Mouse (Mus musculus): ENCODE measurements around the gene Grik3. TPM values are rescaled to one million over a fixed set of nuclear protein-coding genes. Genes with fewer than 3 reads are reported as not detected.

Gene Grik3
- polyA plus RNA-seq, 1 experiment = not detected

DNA sequence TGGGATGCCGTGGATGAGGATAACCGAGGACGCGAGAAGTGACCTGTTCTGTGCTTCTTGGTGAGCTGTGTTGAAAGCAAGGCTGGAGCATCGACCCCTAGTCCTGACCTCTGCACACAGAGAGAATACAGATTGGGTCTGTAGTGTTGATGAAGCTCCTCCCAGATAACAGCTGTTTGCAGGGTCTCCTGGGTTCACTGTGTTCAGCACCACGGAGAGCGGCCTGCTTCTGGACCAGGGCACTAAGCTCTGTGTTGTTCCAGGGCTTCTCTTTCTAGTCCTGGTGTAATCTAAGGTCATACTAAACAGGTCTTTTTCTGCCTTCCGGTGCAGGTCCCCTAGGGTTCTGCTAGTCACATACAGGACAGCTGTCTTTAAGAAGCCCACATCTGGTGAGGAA lies 12.4 kb downstream of the Grik3 start:
- Histone ChIP-seq H3K4me1 (ENCODE audit: control insufficient read depth) (no peaks in the 10 kb centered on the region), H3K36me3 (ENCODE audit: control insufficient read depth) (no peaks in the 10 kb centered on the region), H3K9me3 (ENCODE audit: control insufficient read depth, low read length) (no peaks in the 10 kb centered on the region), H3K27me3 (ENCODE audit: control insufficient read depth) (peaks cover 10% of the 10 kb centered on the region), H3K4me3 (replicated peaks) (no peak overlapping the region)
- TF ChIP-seq GATA1 (IDR thresholded peaks at IDR 0.05; ENCODE audit: low read length) = no peak
- no peak for TF ChIP-seq TAL1 (IDR thresholded peaks at IDR 0.05; ENCODE audit: low read length)

DNA sequence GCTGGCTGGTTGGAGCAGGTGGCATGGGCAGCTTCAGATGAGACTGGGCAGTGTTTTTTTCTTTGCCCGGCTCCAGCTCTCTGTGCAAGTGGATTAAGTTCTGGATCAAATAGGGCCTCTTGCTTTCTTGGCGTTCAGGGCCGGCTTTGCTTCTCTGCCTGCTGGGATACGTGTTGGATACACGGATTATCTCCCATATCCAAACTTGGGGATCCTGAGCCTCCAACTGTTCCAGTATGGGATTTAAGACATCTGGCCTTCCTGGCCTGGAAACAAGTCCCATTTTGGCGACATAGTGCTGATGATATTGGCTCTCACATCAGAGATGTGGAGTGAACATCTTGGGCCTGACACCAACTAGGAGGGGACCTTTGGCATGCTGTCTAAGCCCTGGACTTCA lies 21.9 kb downstream of the Grik3 start:
- Histone ChIP-seq H3K36me3 (ENCODE audit: control insufficient read depth) (no peaks in the 10 kb centered on the region), H3K27me3 (ENCODE audit: control insufficient read depth) (no peaks in the 10 kb centered on the region), H3K4me1 (ENCODE audit: control insufficient read depth) (no peaks in the 10 kb centered on the region), H3K4me3 (replicated peaks) (no peak overlapping the region), H3K9me3 (ENCODE audit: control insufficient read depth, low read length) (no peaks in the 10 kb centered on the region)
- TF ChIP-seq GATA1 (IDR thresholded peaks at IDR 0.05; ENCODE audit: low read length) (no peak), TAL1 (IDR thresholded peaks at IDR 0.05; ENCODE audit: low read length) (no peak)

DNA sequence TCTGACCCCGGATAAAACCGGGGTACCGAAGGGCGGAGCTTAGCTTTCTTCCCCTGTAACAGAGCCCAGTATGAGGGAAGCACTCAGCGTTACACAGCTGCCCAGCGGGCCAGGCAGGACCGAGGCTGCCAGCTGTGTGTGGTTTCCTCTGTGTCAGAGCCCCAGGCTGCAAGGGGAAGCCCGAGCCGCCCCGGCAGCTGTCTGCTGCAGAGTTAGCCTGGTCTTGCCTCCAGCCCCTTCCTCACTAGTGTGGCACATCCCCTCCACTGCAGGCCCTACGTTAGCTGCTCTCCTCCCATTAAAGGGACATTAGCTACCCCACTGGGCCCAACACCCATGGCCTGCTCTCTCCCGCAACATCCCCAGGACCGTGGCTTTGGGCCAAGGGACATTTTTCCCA lies 25.1 kb downstream of the Grik3 start:
- Histone ChIP-seq H3K36me3 (ENCODE audit: control insufficient read depth) (no peaks in the 10 kb centered on the region), H3K9me3 (ENCODE audit: control insufficient read depth, low read length) (no peaks in the 10 kb centered on the region), H3K4me1 (ENCODE audit: control insufficient read depth) (no peaks in the 10 kb centered on the region), H3K27me3 (ENCODE audit: control insufficient read depth) (no peaks in the 10 kb centered on the region), H3K4me3 (replicated peaks) (no peak overlapping the region)
- no peak for TF ChIP-seq GATA1 (IDR thresholded peaks at IDR 0.05; ENCODE audit: low read length)
- no peak for TF ChIP-seq TAL1 (IDR thresholded peaks at IDR 0.05; ENCODE audit: low read length)

DNA sequence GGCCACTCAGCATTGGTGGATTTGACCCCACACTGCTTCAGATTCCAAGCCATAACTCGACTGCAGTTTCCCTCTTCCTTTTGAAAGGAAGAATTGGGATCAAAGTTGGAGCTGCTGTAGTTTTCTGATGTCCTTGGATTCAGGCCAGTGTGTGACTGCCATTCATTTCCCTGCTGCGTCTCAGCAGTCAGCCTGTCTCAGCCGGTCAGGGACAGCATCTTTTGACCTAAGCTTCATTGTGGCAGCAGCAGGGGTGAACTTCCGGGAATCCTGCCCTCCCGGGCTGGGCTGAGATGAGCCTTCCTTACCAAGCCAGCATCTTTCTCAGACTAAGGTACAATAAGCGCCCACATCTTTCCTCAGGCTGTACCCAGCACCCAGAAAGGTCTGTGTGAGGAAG lies 26.1 kb downstream of the Grik3 start:
- H3K9me3 ChIP-seq (ENCODE audit: control insufficient read depth, low read length) = no peaks in the 10 kb centered on the region
- TF ChIP-seq GATA1 (IDR thresholded peaks at IDR 0.05; ENCODE audit: low read length) (no peak), TAL1 (IDR thresholded peaks at IDR 0.05; ENCODE audit: low read length) (no peak)
- no peaks in the 10 kb centered on the region for H3K36me3 ChIP-seq (ENCODE audit: control insufficient read depth)

DNA sequence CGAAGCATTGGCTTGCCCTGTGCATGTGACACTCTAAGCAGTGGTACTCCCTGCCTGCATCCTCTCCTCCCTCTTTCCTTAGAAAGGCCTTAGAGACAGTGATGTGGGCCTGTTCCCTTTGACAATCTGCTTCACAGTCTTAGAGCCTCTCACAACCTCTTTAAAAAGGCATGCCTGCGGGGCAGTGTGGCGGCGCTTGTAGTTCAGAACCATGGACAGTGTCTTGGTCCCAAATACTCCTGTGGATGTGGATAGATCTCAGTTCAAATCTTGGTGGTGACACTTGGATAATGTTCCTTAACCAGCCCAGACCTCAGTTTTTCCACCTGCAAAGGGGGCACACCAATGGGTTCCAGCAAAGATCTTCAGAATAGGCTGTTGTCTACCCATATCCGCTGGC lies 28.4 kb downstream of the Grik3 start:
- H3K4me1 ChIP-seq (ENCODE audit: control insufficient read depth) = no peaks in the 10 kb centered on the region
- no peaks in the 10 kb centered on the region for H3K9me3 ChIP-seq (ENCODE audit: control insufficient read depth, low read length)
- no peaks in the 10 kb centered on the region for H3K36me3 ChIP-seq (ENCODE audit: control insufficient read depth)
- H3K27me3 ChIP-seq (ENCODE audit: control insufficient read depth) = no peaks in the 10 kb centered on the region
- no peak for TF ChIP-seq TAL1 (IDR thresholded peaks at IDR 0.05; ENCODE audit: low read length)
- no peak for TF ChIP-seq GATA1 (IDR thresholded peaks at IDR 0.05; ENCODE audit: low read length)
- H3K4me3 ChIP-seq (replicated peaks) = no peak overlapping the region

More for the DNA sequence above, 26.1 kb downstream of the Grik3 start:
- no peaks in the 10 kb centered on the region for H3K4me1 ChIP-seq (ENCODE audit: control insufficient read depth)
- no peaks in the 10 kb centered on the region for H3K27me3 ChIP-seq (ENCODE audit: control insufficient read depth)
- H3K4me3 ChIP-seq (replicated peaks) = no peak overlapping the region

DNA sequence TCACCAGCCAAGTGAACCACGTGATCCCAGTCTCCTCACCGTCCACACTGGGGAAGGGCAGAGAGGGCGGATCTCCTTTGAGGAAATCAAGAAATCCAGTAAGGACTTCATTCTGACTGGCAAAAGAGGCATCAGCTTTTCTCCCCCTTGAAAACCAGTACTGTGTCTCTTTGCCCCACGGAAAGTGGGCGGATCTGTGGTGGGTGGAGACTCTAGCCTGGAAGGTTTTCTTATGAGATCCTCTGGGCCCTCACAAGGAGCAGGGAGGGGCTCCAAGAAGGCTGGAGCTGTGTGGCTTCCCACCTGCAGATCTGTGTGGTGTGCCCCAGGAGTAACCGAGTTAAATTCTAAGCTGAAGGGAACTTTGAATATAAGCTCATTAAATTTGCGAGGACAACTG lies 32.4 kb downstream of the Grik3 start:
- Histone ChIP-seq H3K36me3 (ENCODE audit: control insufficient read depth) (no peaks in the 10 kb centered on the region), H3K4me3 (replicated peaks) (no peak overlapping the region)
- TF ChIP-seq TAL1 (IDR thresholded peaks at IDR 0.05; ENCODE audit: low read length) = no peak

DNA sequence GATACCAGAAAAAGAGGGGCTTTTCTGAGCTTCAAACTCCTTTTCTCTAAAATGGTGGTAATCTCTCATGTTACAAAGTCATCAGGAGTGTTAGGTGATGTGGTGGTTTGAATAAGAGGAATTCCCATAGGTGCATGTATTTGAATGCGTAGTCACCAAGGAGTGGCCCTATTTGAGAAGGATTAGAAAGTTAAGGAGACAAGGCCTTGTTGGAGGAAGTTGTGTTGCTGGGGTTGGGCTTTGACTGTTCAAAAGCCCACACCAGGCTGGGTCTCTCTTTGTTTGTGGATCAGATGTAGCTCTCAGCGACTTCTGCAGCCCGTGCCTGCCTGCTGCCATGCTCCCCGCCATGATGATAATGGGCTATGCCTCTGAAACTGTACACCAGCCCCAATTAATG lies 34.8 kb downstream of the Grik3 start:
- no peak for TF ChIP-seq TAL1 (IDR thresholded peaks at IDR 0.05; ENCODE audit: low read length)
- no peak for TF ChIP-seq GATA1 (IDR thresholded peaks at IDR 0.05; ENCODE audit: low read length)
- H3K9me3 ChIP-seq (ENCODE audit: control insufficient read depth, low read length) = peaks cover 13% of the 10 kb centered on the region

More for the DNA sequence above, 32.4 kb downstream of the Grik3 start:
- peaks cover 10% of the 10 kb centered on the region for H3K9me3 ChIP-seq (ENCODE audit: control insufficient read depth, low read length)
- no peaks in the 10 kb centered on the region for H3K4me1 ChIP-seq (ENCODE audit: control insufficient read depth)
- no peaks in the 10 kb centered on the region for H3K27me3 ChIP-seq (ENCODE audit: control insufficient read depth)

DNA sequence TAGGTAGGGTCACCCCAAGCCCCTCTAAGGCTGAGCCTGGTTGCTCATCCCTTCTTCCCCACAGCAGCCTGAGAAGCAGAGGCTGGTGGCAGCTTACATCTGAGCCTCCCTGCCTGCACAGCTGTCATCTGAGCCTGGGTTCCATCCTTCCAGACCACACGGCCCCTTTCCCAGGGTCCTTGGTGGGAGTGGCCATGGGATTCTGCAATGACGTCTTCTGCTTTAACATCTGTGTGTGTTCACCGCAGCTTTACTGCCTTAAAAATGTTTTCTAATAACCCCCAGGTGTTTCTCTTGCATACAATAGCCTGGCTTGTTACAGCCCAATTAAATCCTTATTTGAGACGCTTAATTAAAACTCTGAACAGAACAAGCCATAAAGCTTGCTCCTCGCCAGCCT lies 35.9 kb downstream of the Grik3 start:
- no peaks in the 10 kb centered on the region for H3K4me1 ChIP-seq (ENCODE audit: control insufficient read depth)
- no peaks in the 10 kb centered on the region; the same call in 1 of the 2 replicates for H3K27me3 ChIP-seq (ENCODE audit: control insufficient read depth)
- H3K9me3 ChIP-seq (ENCODE audit: control insufficient read depth, low read length) = peaks cover 13% of the 10 kb centered on the region
- H3K4me3 ChIP-seq (replicated peaks) = no peak overlapping the region
- no peaks in the 10 kb centered on the region for H3K36me3 ChIP-seq (ENCODE audit: control insufficient read depth)
- TF ChIP-seq TAL1 (IDR thresholded peaks at IDR 0.05; ENCODE audit: low read length) = no peak
- TF ChIP-seq GATA1 (IDR thresholded peaks at IDR 0.05; ENCODE audit: low read length) = no peak

More for the DNA sequence above, 34.8 kb downstream of the Grik3 start:
- H3K4me3 ChIP-seq (replicated peaks) = no peak overlapping the region
- H3K36me3 ChIP-seq (ENCODE audit: control insufficient read depth) = no peaks in the 10 kb centered on the region
- no peaks in the 10 kb centered on the region for H3K4me1 ChIP-seq (ENCODE audit: control insufficient read depth)
- H3K27me3 ChIP-seq (ENCODE audit: control insufficient read depth) = no peaks in the 10 kb centered on the region; the same call in 1 of the 2 replicates

DNA sequence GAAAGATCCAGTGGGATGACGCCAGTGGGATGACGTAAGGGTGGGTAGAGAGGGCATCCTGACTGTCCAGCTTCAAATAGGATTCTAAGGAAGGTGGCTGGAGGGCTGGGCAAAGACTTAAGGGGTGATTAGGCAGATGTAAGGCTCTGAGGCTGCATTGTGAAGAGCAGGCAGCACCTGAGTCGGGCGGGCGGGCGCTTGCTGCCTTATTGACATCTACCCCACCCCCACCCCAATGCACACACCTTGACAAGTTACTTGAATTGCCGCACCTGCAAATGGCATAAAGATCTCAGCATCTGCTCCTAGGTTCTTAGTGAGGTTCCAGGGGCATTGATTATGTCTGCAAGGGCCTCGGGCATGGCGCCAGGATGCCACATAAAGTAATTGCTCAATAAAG lies 43.5 kb downstream of the Grik3 start:
- Histone ChIP-seq H3K9me3 (ENCODE audit: control insufficient read depth, low read length) (no peaks in the 10 kb centered on the region), H3K4me3 (replicated peaks) (no peak overlapping the region), H3K4me1 (ENCODE audit: control insufficient read depth) (no peaks in the 10 kb centered on the region), H3K36me3 (ENCODE audit: control insufficient read depth) (no peaks in the 10 kb centered on the region), H3K27me3 (ENCODE audit: control insufficient read depth) (peaks cover 6% of the 10 kb centered on the region)
- TF ChIP-seq TAL1 (IDR thresholded peaks at IDR 0.05; ENCODE audit: low read length) (no peak), GATA1 (IDR thresholded peaks at IDR 0.05; ENCODE audit: low read length) (no peak)

DNA sequence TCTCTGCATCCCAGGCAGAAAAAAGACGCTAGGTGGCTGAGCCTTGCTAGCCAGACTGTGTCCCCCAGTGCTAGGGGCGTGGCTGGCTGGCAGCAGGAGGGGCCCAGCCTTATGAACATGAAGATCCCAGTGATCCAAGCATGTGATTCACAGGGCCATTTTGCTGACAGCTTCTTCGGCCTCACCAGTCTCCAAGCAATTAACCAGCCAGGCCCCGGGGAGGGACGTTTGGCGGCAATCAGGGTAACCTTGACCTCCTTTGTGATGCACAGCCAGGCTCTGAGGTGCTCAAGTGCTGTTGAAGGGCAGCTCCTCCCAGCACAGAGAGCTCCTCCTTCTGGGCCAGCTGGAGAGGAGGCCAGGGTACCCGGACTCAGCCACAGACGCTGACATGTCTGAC lies 43.9 kb downstream of the Grik3 start:
- Histone ChIP-seq H3K36me3 (ENCODE audit: control insufficient read depth) (no peaks in the 10 kb centered on the region), H3K9me3 (ENCODE audit: control insufficient read depth, low read length) (no peaks in the 10 kb centered on the region), H3K4me1 (ENCODE audit: control insufficient read depth) (no peaks in the 10 kb centered on the region), H3K4me3 (replicated peaks) (no peak overlapping the region), H3K27me3 (ENCODE audit: control insufficient read depth) (peaks cover 6% of the 10 kb centered on the region)
- TF ChIP-seq TAL1 (IDR thresholded peaks at IDR 0.05; ENCODE audit: low read length) = no peak
- no peak for TF ChIP-seq GATA1 (IDR thresholded peaks at IDR 0.05; ENCODE audit: low read length)
